Mouse (Mus musculus) hindbrain, embryonic 10.5 days (tissue): ENCODE data around the gene Gnb4. TPM values are rescaled to one million over a fixed set of nuclear protein-coding genes. Genes with fewer than 3 reads are reported as not detected.

ENCODE experiments used
- DNase-seq: peaks from one replicate; pipeline ENCODE4 v3.0.0-alpha.2; 2017; ENCODE audit warnings: low spot score
- H3K27ac ChIP-seq: fragments of 300-500 bp; sonication (generic); 2 replicates; pipeline ENCODE4 v1.5.1; 2016; ENCODE audit warnings: mild to moderate bottlenecking, moderate library complexity
- H3K27me3 ChIP-seq: fragments of 300-500 bp; sonication (generic); 2 replicates; pipeline ENCODE4 v1.6.1; 2016; ENCODE audit warnings: mild to moderate bottlenecking; ENCODE audit not compliant: poor library complexity, insufficient read depth, severe bottlenecking
- H3K36me3 ChIP-seq: fragments of 300-500 bp; sonication (generic); 2 replicates; pipeline ENCODE4 v1.6.1; 2016; ENCODE audit warnings: mild to moderate bottlenecking, moderate library complexity
- H3K4me1 ChIP-seq: fragments of 300-500 bp; sonication (generic); replicated peaks from 2 replicates; pipeline ENCODE4 v1.6.1; 2016; ENCODE audit warnings: mild to moderate bottlenecking
- H3K4me3 ChIP-seq: fragments of 300-500 bp; sonication (generic); 2 replicates; pipeline ENCODE4 v1.5.1; 2016; ENCODE audit warnings: mild to moderate bottlenecking, moderate library complexity
- H3K9me3 ChIP-seq: fragments of 300-500 bp; sonication (generic); 2 replicates; pipeline ENCODE4 v1.6.1; 2016; ENCODE audit warnings: mild to moderate bottlenecking, moderate library complexity
- WGBS: fragments of 180-500 bp; shearing (Covaris S2); methylation state at CpG from one replicate; pipeline ENCODE4 v1.1.7; 2016; 5-methylcytosine and 5-hydroxymethylcytosine counted together
- polyA plus RNA-seq: library from polyadenylated mRNA; unstranded; fragments of >200 nt; fragmentation: Nextera tagmentation; extraction: Ambion mirVana; gene quantifications from 2 replicates; pipeline ENCODE4 v1.2.1, GENCODE M21; 2016

The Gnb4 gene
- 46.1 and 49.3 TPM in 2 replicates for polyA plus RNA-seq

GRCm38 (mm10) chr3:32616331-32617052 is at the start of gene Gnb4:
Gnb4 (minus strand) TSS chr3:32616585.
- peak; percentile 83 for DNase-seq
- H3K4me3 ChIP-seq = peak within 1 kb of the TSS; percentile 74
- no peaks in the 10 kb centered on the region for H3K9me3 ChIP-seq
- H3K27ac ChIP-seq = peak within 1 kb of the TSS; percentile 86
- WGBS = 2% methylated on average over 82 of the region's 83 CpGs
- H3K4me1 ChIP-seq = peaks cover 20% of the 10 kb centered on the region
- no peaks in the 10 kb centered on the region for H3K36me3 ChIP-seq
- H3K27me3 ChIP-seq = no peaks in the 10 kb centered on the region; the same call in 1 of the 2 replicates

DNA sequence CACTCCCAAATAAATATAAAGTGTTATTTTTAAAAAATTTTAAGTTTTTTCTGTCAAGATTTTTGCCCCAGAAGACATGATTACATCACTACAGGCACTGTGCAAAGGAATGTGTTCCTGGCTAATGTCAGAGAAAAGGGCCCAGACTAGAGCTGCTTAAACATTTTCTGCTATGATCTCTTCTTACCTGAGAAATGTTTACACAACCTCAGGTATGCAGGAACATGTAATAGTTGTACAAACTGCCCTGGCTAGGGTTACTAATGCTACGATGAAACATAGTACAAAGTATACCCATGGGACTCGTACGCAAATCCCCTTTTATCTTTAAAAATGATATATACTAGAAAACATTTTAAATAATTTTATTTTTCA is 45.2 kb upstream of the Gnb4 start:
- DNase-seq = no peak
- H3K27me3 ChIP-seq = no peaks in the 10 kb centered on the region
- no peaks in the 10 kb centered on the region for H3K9me3 ChIP-seq
- no peak overlapping the region for H3K27ac ChIP-seq
- WGBS = 91% methylated on average over 3 of the region's 3 CpGs
- H3K4me3 ChIP-seq = no peak overlapping the region
- H3K4me1 ChIP-seq = peaks cover 6% of the 10 kb centered on the region
- no peaks in the 10 kb centered on the region for H3K36me3 ChIP-seq

DNA sequence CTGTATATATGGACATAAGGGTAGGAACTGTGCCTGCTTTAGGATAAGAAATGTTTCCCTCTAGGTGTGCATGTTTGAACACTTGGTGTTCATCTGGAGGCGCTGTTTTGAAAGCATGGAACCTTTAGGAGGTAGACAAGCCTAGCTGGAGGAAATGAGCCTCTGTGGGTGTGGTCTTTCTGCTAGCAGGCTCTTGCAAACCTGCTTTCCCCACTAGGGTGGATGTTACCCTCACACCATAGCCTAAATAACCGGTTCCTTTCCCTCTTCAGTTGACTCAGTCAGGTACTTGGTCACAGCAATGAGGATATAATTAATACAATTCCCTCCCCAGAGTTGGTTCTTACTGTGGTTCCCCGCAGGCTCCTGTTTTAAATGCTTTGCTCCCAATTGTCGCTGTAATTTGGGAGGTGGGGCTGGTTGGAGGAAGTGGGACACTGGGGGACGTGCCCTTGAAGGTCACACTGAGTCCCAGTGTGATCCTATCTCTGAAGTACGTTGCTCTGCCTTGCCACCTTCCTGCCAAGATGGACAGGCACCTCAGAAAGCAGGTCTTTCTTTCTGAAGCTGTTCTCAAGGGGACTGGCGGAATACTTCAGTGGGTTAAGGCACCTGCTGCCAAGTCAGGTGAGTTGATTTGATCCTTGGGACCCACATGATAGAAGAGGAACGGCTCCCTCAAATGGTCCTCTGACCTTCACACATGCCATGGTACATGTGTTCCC is 44.6 kb upstream of the Gnb4 start:
- no peaks in the 10 kb centered on the region for H3K27me3 ChIP-seq
- WGBS = 70% methylated on average over 8 of the region's 8 CpGs
- H3K36me3 ChIP-seq = no peaks in the 10 kb centered on the region
- H3K4me1 ChIP-seq = peaks cover 6% of the 10 kb centered on the region
- no peaks in the 10 kb centered on the region for H3K9me3 ChIP-seq
- no peak overlapping the region for H3K4me3 ChIP-seq
- no peak overlapping the region for H3K27ac ChIP-seq
- no peak for DNase-seq

DNA sequence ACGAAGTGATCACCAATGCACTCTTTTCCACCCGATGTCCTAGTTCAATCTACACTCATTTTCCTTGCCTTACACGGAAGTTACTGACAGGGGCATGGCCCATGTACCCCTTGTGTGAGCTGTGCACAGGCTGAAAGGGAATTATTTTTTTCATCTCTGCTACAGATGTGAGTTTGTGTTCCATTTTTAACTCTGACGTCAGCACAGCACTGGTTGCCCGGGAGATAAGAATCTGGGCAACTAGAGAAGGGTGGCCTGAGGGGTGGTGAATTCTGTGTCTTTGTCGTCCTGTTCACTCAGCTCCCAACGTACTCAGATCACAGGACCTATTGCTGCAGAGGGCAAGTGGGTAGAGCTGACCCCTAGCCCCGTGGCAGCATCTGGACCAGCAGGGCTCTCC is 43.9 kb upstream of the Gnb4 start:
- no peaks in the 10 kb centered on the region for H3K36me3 ChIP-seq
- H3K9me3 ChIP-seq = no peaks in the 10 kb centered on the region
- H3K4me1 ChIP-seq = peaks cover 6% of the 10 kb centered on the region
- no peaks in the 10 kb centered on the region for H3K27me3 ChIP-seq
- WGBS = 46% methylated on average over 8 of the region's 8 CpGs
- H3K4me3 ChIP-seq = no peak overlapping the region
- no peak overlapping the region for H3K27ac ChIP-seq
- DNase-seq = peak; percentile 7

DNA sequence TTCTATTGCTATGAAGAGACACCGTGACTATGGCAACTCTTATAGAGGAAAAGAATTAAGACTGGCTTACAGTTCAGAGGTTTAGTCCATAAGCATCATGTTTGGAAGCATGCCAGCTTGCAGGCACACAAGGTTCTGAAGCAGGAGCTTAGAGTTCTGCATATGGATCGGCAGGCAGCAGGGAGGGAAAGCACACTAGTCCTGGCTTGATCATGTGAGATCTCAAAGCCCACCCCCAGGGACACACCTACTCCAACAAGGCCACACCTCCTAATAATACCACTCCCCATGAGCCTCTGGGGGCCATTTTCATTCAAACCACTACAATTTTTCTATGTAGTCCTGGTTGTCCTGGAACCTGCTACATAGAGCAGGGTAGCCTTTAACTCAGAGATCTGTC is 43.1 kb upstream of the Gnb4 start:
- H3K36me3 ChIP-seq = no peaks in the 10 kb centered on the region
- no peaks in the 10 kb centered on the region for H3K27me3 ChIP-seq
- no peaks in the 10 kb centered on the region for H3K9me3 ChIP-seq
- DNase-seq = no peak
- H3K27ac ChIP-seq = no peak overlapping the region
- WGBS = 94% methylated on average over 2 of the region's 2 CpGs
- no peak overlapping the region for H3K4me3 ChIP-seq
- H3K4me1 ChIP-seq = peaks cover 6% of the 10 kb centered on the region

- Histone ChIP-seq H3K27me3 (no peaks in the 10 kb centered on the region), H3K4me3 (no peak overlapping the region), H3K27ac (no peak overlapping the region), H3K9me3 (no peaks in the 10 kb centered on the region), H3K4me1 (peaks cover 6% of the 10 kb centered on the region), H3K36me3 (no peaks in the 10 kb centered on the region)
- no peak for DNase-seq
- 81% methylated on average over 16 of the region's 16 CpGs for WGBS
Observed at GRCm38 (mm10) chr3:32658821-32659220, 42.4 kb upstream of the Gnb4 start.

GRCm38 (mm10) chr3:32658401-32658800 is 42.0 kb upstream of the Gnb4 start:
- no peak for DNase-seq
- WGBS = 83% methylated on average over 7 of the region's 7 CpGs
- Histone ChIP-seq H3K36me3 (no peaks in the 10 kb centered on the region), H3K27me3 (no peaks in the 10 kb centered on the region), H3K9me3 (no peaks in the 10 kb centered on the region), H3K4me1 (peaks cover 6% of the 10 kb centered on the region), H3K27ac (no peak overlapping the region), H3K4me3 (no peak overlapping the region)

- no peaks in the 10 kb centered on the region; the same call in 1 of the 2 replicates for H3K9me3 ChIP-seq
- no peaks in the 10 kb centered on the region for H3K36me3 ChIP-seq
- WGBS = 81% methylated on average over 10 of the region's 10 CpGs
- peaks cover 6% of the 10 kb centered on the region for H3K4me1 ChIP-seq
- no peak for DNase-seq
- no peaks in the 10 kb centered on the region for H3K27me3 ChIP-seq
- H3K27ac ChIP-seq = no peak overlapping the region
- H3K4me3 ChIP-seq = no peak overlapping the region
Observed at GRCm38 (mm10) chr3:32656398-32656994, 40.1 kb upstream of the Gnb4 start.

GRCm38 (mm10) chr3:32655994-32656393 is 39.6 kb upstream of the Gnb4 start:
- no peak for DNase-seq
- Histone ChIP-seq H3K4me1 (peaks cover 6% of the 10 kb centered on the region), H3K4me3 (no peak overlapping the region), H3K27ac (no peak overlapping the region), H3K36me3 (no peaks in the 10 kb centered on the region), H3K27me3 (no peaks in the 10 kb centered on the region), H3K9me3 (no peaks in the 10 kb centered on the region; the same call in 1 of the 2 replicates)
- 85% methylated on average over 4 of the region's 4 CpGs for WGBS

- no peaks in the 10 kb centered on the region; the same call in 1 of the 2 replicates for H3K4me1 ChIP-seq
- no peak for DNase-seq
- no peaks in the 10 kb centered on the region for H3K36me3 ChIP-seq
- H3K9me3 ChIP-seq = no peaks in the 10 kb centered on the region; the same call in 1 of the 2 replicates
- no peak overlapping the region for H3K27ac ChIP-seq
- H3K27me3 ChIP-seq = no peaks in the 10 kb centered on the region
- 84% methylated on average over 4 of the region's 4 CpGs for WGBS
- H3K4me3 ChIP-seq = no peak overlapping the region
Observed at GRCm38 (mm10) chr3:32652739-32653138, 36.4 kb upstream of the Gnb4 start.

- WGBS = 78% methylated on average over 4 of the region's 4 CpGs
- DNase-seq = no peak
- H3K27ac ChIP-seq = no peak overlapping the region
- H3K9me3 ChIP-seq = no peaks in the 10 kb centered on the region; the same call in 1 of the 2 replicates
- no peaks in the 10 kb centered on the region for H3K27me3 ChIP-seq
- H3K4me1 ChIP-seq = no peaks in the 10 kb centered on the region; the same call in 1 of the 2 replicates
- H3K4me3 ChIP-seq = no peak overlapping the region
- no peaks in the 10 kb centered on the region for H3K36me3 ChIP-seq
Observed at GRCm38 (mm10) chr3:32649284-32649683, 32.9 kb upstream of the Gnb4 start.

DNA sequence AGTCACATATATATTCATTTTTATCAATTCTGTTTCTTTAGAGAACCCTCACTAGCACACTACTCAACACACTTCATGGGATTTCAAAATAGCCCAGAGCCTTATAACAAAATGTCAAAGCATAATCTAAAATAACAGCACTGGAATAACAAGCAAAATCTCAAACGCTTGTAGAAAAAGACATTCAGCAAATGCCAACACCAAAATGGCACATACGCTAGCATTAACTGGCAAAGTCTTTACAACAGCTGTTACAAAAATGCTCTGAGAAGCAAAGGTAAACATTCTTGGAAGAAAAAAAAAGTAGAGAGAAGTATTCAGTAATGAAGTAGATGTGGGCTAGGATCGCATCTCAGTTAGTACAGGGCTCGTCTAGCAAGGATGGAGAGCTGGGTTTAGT is 30.5 kb upstream of the Gnb4 start:
- 91% methylated on average over 4 of the region's 4 CpGs for WGBS
- H3K36me3 ChIP-seq = no peaks in the 10 kb centered on the region

DNA sequence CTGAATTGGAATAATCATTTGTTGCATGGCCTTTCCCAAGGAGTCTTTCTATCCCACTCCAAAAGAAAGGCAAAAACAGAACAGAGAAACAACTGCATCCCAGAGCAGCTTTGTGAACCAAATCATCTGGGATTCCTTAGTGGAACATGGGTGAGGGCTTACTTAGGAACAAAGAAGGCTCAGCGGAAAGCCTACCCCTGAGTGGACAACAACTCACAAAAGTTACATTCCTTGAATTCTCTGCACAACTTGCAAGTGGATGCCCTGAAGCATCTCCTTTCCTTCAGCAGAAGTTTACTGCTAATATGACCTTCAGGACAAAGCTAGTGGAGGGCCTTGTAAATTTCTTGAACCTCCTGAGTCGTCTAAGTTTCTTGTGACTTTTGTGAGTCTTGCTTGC is 28.4 kb upstream of the Gnb4 start:
- H3K27ac ChIP-seq = no peak overlapping the region
- H3K36me3 ChIP-seq = no peaks in the 10 kb centered on the region
- 82% methylated on average over 2 of the region's 2 CpGs for WGBS
- H3K27me3 ChIP-seq = no peaks in the 10 kb centered on the region
- no peak for DNase-seq
- no peaks in the 10 kb centered on the region; the same call in 1 of the 2 replicates for H3K4me1 ChIP-seq
- no peaks in the 10 kb centered on the region for H3K9me3 ChIP-seq
- H3K4me3 ChIP-seq = no peak overlapping the region

More for the DNA sequence above, 30.5 kb upstream of the Gnb4 start:
- no peak for DNase-seq
- no peak overlapping the region for H3K27ac ChIP-seq
- H3K4me1 ChIP-seq = no peaks in the 10 kb centered on the region; the same call in 1 of the 2 replicates
- H3K9me3 ChIP-seq = no peaks in the 10 kb centered on the region; the same call in 1 of the 2 replicates
- H3K27me3 ChIP-seq = no peaks in the 10 kb centered on the region
- H3K4me3 ChIP-seq = no peak overlapping the region
